Mouse (Mus musculus): ENCODE results near the gene Coro6. TPM values are rescaled to one million over a fixed set of nuclear protein-coding genes. Genes with fewer than 3 reads are reported as not detected.

Coro6 gene
- total RNA-seq, 2 experiments from 2014 or later: 48.9 to 57.9 TPM

DNA sequence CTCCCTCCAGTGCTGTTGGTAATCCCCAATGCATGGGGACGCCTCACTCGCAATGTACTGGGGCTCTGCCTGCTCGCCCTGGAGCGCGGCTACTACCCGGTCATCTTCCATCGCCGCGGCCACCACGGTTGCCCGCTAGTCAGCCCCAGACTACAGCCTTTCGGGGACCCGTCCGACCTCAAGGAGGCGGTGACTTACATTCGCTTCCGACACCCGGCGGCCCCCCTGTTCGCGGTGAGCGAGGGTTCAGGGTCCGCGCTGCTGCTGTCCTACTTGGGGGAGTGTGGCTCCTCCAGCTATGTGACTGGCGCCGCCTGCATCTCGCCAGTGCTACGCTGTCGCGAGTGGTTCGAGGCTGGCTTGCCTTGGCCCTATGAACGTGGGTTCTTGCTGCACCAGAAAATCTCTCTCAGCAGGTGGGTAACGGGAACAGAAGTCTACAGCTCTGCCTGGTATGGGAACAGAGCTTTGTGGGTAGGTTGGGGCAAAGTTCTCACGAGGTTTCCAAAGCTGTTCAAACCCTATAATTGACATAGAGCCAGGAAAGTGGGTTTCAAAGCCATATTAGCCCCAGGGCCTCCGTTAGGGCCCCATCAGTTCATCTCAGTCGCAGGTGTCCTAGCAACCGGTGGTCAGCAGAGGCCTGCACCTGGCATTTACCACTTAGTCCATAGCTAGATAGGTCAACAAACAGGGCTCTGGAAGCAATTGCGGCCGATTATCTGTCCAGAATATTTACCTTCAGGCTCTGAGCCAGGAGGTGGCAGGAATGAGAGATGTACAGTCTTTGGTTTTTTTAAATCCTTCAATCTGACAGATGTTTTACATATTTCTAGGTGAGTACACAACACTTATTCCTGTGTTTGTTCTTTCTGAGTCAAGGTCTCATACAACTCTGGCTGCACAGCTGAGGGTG, 53.7 kb downstream of the Coro6 start, which contains the start of gene Trp53i13:
Gene Trp53i13, minus strand, starts transcription at position 344 of the 916 bp plus-strand sequence.
- DNase-seq (ENCODE audit: extremely low spot score in 1 of 2, low spot score in 2 of 2): no peak
- Histone ChIP-seq H3K27ac (no peak within 1 kb of the TSS), H3K4me3 (peak within 1 kb of the TSS; percentile 48)
- intact Hi-C loops (cut with DNase I): no loop called here
- TF ChIP-seq CTCF (IDR thresholded peaks at IDR 0.05): no peak

DNA sequence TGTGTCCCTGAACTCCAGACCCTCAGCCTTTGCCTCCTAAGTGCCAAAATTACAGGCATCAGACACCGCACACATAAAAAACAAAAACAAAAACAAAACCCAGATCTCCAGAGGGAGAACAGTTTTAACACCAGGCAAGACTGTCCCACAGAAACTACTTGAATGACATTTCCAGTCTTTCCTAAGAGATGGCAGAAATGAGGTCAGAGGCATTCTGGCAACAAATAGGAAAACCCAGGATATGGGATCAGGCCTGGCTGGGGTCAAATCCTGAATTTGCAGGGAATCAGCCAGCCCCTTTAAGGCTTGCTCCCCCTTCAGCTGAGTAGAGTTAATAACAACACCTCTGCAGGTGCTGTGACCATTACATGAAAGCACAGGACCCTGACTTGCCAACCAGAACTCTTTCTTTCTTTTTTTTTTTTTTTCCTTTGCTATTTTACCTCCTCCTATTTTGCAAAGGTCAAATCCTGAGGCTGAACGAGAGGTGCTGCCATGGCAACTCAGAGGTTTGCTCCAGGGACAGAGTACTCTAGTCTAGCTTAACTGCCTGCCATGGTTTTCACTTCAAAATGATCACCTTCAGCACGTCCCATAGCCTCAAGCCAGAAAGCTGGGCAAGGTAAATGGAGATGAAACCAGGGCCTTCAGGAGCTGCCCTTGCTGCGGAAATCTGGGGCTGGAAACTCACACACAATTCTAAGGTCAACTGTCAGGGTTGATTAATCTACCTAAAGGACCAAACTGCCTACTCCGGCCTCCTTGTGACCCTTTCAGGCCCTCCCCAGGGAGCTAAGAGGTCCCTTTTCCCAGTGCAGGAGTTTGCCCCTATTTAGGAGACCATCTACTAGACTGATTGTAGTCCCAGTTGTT, 54.6 kb downstream of the Coro6 start:
- no peak overlapping the region for H3K4me3 ChIP-seq
- no peak overlapping the region for H3K27ac ChIP-seq
- intact Hi-C loops (cut with DNase I): no loop called here
- no peak for DNase-seq (ENCODE audit: extremely low spot score in 1 of 2, low spot score in 2 of 2)
- TF ChIP-seq CTCF (IDR thresholded peaks at IDR 0.05): no peak

DNA sequence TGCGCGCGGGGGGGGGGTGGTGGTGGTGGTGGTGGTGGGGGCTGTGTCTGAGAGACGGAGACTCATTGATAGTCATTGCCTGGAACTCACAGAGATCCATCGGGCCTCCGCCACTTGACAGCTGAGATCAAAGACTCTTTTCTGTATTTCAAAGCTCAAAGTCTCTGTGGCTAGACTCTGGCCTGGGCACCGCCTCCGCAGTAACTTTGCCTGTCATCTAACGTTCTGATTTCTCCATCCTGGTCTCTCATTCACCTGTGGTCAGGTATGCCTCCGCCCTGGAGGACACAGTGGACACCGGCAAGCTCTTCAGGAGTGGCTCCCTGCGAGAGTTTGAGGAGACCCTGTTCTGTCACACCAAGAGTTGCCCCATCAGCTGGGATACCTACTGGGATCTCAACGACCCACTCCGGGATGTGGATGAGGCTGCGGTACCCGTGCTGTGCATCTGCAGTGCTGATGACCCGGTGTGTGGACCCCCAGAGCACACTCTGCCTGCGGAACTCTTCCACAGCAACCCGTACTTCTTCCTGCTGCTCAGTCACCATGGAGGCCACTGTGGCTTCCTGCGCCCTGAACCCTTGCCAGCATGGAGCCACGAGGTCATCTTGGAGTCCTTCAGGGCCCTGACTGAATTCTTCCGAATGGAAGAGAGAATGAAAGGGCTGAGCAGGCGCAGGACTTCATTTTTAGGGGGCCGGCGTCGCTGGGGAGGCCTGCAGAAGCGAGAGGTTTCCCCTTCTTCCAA, 56.0 kb downstream of the Coro6 start:
- H3K27ac ChIP-seq: peak overlapping the region; percentile 36; the same call in 1 of the 2 replicates
- no peak for TF ChIP-seq CTCF (IDR thresholded peaks at IDR 0.05)
- intact Hi-C loops (cut with DNase I): no loop called here
- H3K4me3 ChIP-seq: no peak overlapping the region
- DNase-seq (ENCODE audit: extremely low spot score in 1 of 2, low spot score in 2 of 2): no peak

DNA sequence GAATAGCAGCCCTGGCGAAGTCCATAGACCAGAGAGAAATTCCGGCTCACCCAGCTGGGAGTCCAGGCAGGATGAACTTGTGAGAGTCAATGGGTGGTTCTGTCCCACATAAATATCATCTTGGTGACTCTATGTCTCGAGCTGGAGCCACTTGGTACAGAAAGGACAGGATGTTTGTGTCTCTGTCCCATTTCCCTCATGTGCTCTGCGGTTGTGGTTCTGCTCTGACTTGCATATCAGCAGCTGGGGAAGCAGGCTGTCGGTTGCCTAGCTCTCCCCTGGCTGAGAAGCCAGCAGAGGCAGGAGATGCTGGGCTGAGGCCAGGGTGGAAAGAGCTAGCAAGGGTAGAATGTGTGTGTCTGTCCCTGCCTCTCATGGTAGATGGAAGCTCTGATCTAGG, 56.8 kb downstream of the Coro6 start, which contains the start of gene Gm10392:
Gene Gm10392, minus strand, starts transcription at position 156 of the 400 bp plus-strand sequence.
- intact Hi-C loops (cut with DNase I): no loop called here

More for the DNA sequence above, 56.8 kb downstream of the Coro6 start, which contains the start of gene Gm10392:
- DNase-seq (ENCODE audit: extremely low spot score in 1 of 2, low spot score in 2 of 2): no peak
- no peak for TF ChIP-seq CTCF (IDR thresholded peaks at IDR 0.05)
- Histone ChIP-seq H3K27ac (peak within 1 kb of the TSS; percentile 36; the same call in 1 of the 2 replicates), H3K4me3 (no peak within 1 kb of the TSS)

Other genes starting within 250 kb of the Coro6 start
- gene Ssh2, start 246.1 kb upstream of the Coro6 start, total RNA-seq (2021): 10 to 100 TPM; 31.6 to 35.0 TPM
- gene Ankrd13b, start 27.3 kb downstream of the Coro6 start, total RNA-seq (2021): 10 to 100 TPM; 89.7 to 91.7 TPM
- 100 to 1,000 TPM; 297 to 305 TPM for gene Git1, start 31.2 kb downstream of the Coro6 start, total RNA-seq (2021)
- 1 to 10 TPM; 1.4 to 1.7 TPM for gene Abhd15, start 52.7 kb downstream of the Coro6 start, total RNA-seq (2021)
- 1 to 10 TPM; 3.6 to 5.0 TPM for gene Trp53i13, start 53.6 kb downstream of the Coro6 start, total RNA-seq (2021)
- gene Gm10392, start 56.8 kb downstream of the Coro6 start, total RNA-seq (2021): not detected
- gene Taok1, start 145.4 kb downstream of the Coro6 start, total RNA-seq (2021): 100 to 1,000 TPM; 105 TPM
- gene Nufip2, start 223.7 kb downstream of the Coro6 start, total RNA-seq (2021): 10 to 100 TPM; 68.5 to 73.5 TPM

Data from left cerebral cortex, adult 2 months (tissue).